Mouse (Mus musculus): ENCODE results near the gene Ctbp2.

DNA sequence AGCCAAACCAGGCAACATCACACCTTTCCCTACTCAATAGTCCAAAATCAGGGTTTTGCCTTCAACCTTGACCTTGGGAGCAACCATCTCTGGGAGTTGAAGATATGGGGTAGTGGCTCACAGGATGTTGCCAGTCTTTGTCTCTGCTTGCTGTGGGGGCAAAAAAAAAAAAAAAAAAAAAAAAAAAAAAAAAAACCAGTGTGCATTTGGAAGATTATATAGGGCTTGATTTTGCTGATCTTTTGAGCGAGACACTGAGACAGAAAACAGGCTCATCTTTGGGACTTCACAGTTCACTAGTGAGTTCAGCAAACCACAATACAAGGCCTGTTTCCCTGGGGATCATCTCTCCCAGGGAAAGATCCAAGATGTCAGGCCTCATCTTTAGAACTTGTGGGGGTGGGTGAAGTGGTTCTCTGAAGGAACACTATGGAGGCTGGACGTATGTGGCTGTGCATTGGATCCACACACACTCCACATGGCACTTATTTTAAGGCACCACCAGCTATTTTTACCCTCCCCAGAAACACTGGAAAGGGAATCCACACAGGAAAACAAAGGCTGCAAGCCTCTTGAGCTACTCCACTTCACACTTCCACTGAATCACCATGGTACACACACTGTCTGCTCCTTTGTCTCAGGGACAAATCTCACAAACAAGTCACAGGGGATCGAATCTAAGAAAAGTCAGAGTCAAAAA lies 84.4 kb downstream of the Ctbp2 start:
- no peak for TF ChIP-seq MAFK (IDR thresholded peaks at IDR 0.05; ENCODE audit: insufficient read depth, low read depth, low read length)
- no peak for TF ChIP-seq ZC3H11A (IDR thresholded peaks at IDR 0.05; ENCODE audit: borderline replicate concordance, low read depth, low read length)
- peak; percentile 61 for TF ChIP-seq ZNF384 (IDR thresholded peaks at IDR 0.05; ENCODE audit: low read depth, low read length)
- no peak for TF ChIP-seq HCFC1 (IDR thresholded peaks at IDR 0.05; ENCODE audit: borderline replicate concordance, insufficient read depth, low read length)
- TF ChIP-seq CHD2 (IDR thresholded peaks at IDR 0.05; ENCODE audit: low read depth, low read length), result no peak
